Mouse (Mus musculus) heart, embryonic 13.5 days (tissue): ENCODE results near the gene Atp9a. TPM values are rescaled to one million over a fixed set of nuclear protein-coding genes. Genes with fewer than 3 reads are reported as not detected.

ENCODE experiments used
- ATAC-seq: fragments of 200-750 bp; cut with Nextera tagmentation; 2 replicates; pipeline ENCODE4 v1.8.0; 2017; ENCODE audit warnings: moderate TSS enrichment; ENCODE audit not compliant: insufficient number of reproducible peaks, low FRiP score, low TSS enrichment; ENCODE audit errors: extremely low read depth
- H3K27ac ChIP-seq: fragments of 300-500 bp; sonication (generic); replicated peaks from 2 replicates; pipeline ENCODE4 v1.5.1; 2015; ENCODE audit warnings: moderate library complexity, mild to moderate bottlenecking, inconsistent platforms
- H3K27me3 ChIP-seq: fragments of 300-500 bp; sonication (generic); replicated peaks from 2 replicates; pipeline ENCODE4 v1.6.1; 2015; ENCODE audit warnings: mild to moderate bottlenecking, inconsistent platforms
- H3K36me3 ChIP-seq: fragments of 300-500 bp; sonication (generic); 2 replicates; pipeline ENCODE4 v1.6.1; 2015; ENCODE audit warnings: mild to moderate bottlenecking, inconsistent platforms
- H3K4me1 ChIP-seq: fragments of 300-500 bp; sonication (generic); 2 replicates; pipeline ENCODE4 v1.6.1; 2015; ENCODE audit warnings: inconsistent platforms
- H3K4me2 ChIP-seq: fragments of 300-500 bp; sonication (generic); 2 replicates; pipeline ENCODE4 v1.6.1; 2015; ENCODE audit warnings: inconsistent platforms, mild to moderate bottlenecking, moderate library complexity
- H3K4me3 ChIP-seq: fragments of 300-500 bp; sonication (generic); 2 replicates; pipeline ENCODE4 v1.5.1; 2015; ENCODE audit warnings: moderate library complexity, mild to moderate bottlenecking, inconsistent platforms
- H3K9ac ChIP-seq: fragments of 300-500 bp; sonication (generic); 2 replicates; pipeline ENCODE4 v1.6.1; 2015; ENCODE audit warnings: inconsistent platforms, mild to moderate bottlenecking, moderate library complexity
- H3K9me3 ChIP-seq: fragments of 300-500 bp; sonication (generic); 2 replicates; pipeline ENCODE4 v1.6.1; 2016; ENCODE audit warnings: inconsistent platforms
- WGBS: fragments of 180-500 bp; shearing (Covaris S2); methylation state at CpG from one replicate; pipeline ENCODE4 v1.1.7; 2015; ENCODE audit warnings: mixed read lengths; 5-methylcytosine and 5-hydroxymethylcytosine counted together
- polyA plus RNA-seq: library from polyadenylated mRNA; unstranded; fragments of >200 nt; fragmentation: Nextera tagmentation; extraction: Ambion mirVana; gene quantifications from 2 replicates; pipeline ENCODE4 v1.2.1, GENCODE M21; 2015

Atp9a gene
- polyA plus RNA-seq, 1 experiment from 2014 or later: 13.1 TPM

GRCm38 (mm10) chr2:168663716-168664115 lies 78.5 kb downstream of the Atp9a start:
- Histone ChIP-seq H3K27me3 (peaks cover 21% of the 10 kb centered on the region; the same call in 1 of the 2 replicates), H3K36me3 (peaks cover 4% of the 10 kb centered on the region; the same call in 1 of the 2 replicates), H3K9ac (no peak overlapping the region), H3K27ac (no peak overlapping the region), H3K4me2 (no peak overlapping the region), H3K4me1 (no peaks in the 10 kb centered on the region), H3K4me3 (no peak overlapping the region), H3K9me3 (no peaks in the 10 kb centered on the region)
- ATAC-seq: no peak
- WGBS: 67% methylated on average over 5 of the region's 5 CpGs

DNA sequence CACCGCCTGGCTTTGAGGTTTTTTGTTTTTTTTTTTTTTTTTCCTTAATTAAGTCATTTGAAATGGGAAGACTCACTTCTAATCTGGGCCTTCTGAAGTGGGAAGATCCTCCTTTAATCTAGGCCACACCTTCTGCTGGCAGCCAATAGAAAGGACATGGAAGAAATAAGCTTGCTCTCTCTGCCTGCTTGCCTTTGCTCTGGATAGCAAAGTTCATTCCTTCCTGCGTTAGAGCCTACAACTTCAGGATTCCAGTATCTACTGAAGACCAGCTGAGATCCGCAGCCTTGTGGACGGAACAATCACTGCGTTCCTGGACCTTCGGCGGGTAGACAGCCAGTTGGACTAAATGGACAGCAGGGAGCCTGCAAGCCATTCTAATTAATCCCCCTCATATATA lies 79.0 kb downstream of the Atp9a start:
- no peak overlapping the region for H3K4me2 ChIP-seq
- H3K4me3 ChIP-seq: no peak overlapping the region
- ATAC-seq: no peak
- no peaks in the 10 kb centered on the region for H3K4me1 ChIP-seq
- no peak overlapping the region for H3K27ac ChIP-seq
- H3K27me3 ChIP-seq: peaks cover 21% of the 10 kb centered on the region; the same call in 1 of the 2 replicates
- no peaks in the 10 kb centered on the region for H3K9me3 ChIP-seq
- 77% methylated on average over 7 of the region's 7 CpGs for WGBS
- H3K36me3 ChIP-seq: peaks cover 4% of the 10 kb centered on the region; the same call in 1 of the 2 replicates
- no peak overlapping the region for H3K9ac ChIP-seq

DNA sequence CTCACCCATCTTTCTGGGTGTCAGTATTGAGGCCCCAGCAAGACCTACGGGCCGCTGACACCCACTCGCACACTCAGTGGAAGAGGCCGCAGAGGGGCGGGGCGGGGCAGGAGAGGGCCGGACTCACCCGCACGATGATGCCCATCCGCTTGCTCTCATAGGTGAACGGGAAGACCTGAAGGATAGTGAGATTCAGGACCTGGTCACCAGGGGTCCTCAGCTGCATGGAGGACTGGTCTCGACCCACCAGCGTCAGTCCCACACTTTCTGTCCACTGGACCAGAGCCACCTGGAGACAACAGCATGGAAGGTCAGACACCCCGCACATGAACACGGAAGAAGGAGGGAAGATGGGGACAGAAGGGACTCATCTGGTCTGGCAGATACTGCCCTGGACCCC lies 80.4 kb downstream of the Atp9a start:
- Histone ChIP-seq H3K36me3 (0 out of 2 replicates have a peak, but pooled peaks cover 4% of the 10 kb centered on the region), H3K9ac (no peak overlapping the region), H3K4me2 (no peak overlapping the region), H3K27ac (no peak overlapping the region), H3K9me3 (no peaks in the 10 kb centered on the region), H3K27me3 (0 out of 2 replicates have a peak, but pooled peaks cover 13% of the 10 kb centered on the region), H3K4me3 (no peak overlapping the region), H3K4me1 (no peaks in the 10 kb centered on the region)
- no peak for ATAC-seq
- 55% methylated on average over 15 of the region's 15 CpGs for WGBS

GRCm38 (mm10) chr2:168660344-168660743 lies 81.9 kb downstream of the Atp9a start:
- Histone ChIP-seq H3K27me3 (0 out of 2 replicates have a peak, but pooled peaks cover 13% of the 10 kb centered on the region), H3K27ac (no peak overlapping the region), H3K4me2 (no peak overlapping the region), H3K9ac (no peak overlapping the region), H3K9me3 (no peaks in the 10 kb centered on the region), H3K36me3 (0 out of 2 replicates have a peak, but pooled peaks cover 4% of the 10 kb centered on the region), H3K4me1 (0 out of 2 replicates have a peak, but pooled peaks cover 3% of the 10 kb centered on the region), H3K4me3 (no peak overlapping the region)
- WGBS: 48% methylated on average over 5 of the region's 5 CpGs
- no peak for ATAC-seq

GRCm38 (mm10) chr2:168658551-168658950 lies 83.7 kb downstream of the Atp9a start:
- Histone ChIP-seq H3K27ac (no peak overlapping the region), H3K4me1 (peaks cover 17% of the 10 kb centered on the region), H3K27me3 (peaks cover 15% of the 10 kb centered on the region; the same call in 1 of the 2 replicates), H3K4me3 (no peak overlapping the region), H3K9ac (no peak overlapping the region), H3K4me2 (no peak overlapping the region), H3K36me3 (0 out of 2 replicates have a peak, but pooled peaks cover 6% of the 10 kb centered on the region), H3K9me3 (no peaks in the 10 kb centered on the region)
- WGBS: 62% methylated on average over 11 of the region's 11 CpGs
- ATAC-seq: no peak

DNA sequence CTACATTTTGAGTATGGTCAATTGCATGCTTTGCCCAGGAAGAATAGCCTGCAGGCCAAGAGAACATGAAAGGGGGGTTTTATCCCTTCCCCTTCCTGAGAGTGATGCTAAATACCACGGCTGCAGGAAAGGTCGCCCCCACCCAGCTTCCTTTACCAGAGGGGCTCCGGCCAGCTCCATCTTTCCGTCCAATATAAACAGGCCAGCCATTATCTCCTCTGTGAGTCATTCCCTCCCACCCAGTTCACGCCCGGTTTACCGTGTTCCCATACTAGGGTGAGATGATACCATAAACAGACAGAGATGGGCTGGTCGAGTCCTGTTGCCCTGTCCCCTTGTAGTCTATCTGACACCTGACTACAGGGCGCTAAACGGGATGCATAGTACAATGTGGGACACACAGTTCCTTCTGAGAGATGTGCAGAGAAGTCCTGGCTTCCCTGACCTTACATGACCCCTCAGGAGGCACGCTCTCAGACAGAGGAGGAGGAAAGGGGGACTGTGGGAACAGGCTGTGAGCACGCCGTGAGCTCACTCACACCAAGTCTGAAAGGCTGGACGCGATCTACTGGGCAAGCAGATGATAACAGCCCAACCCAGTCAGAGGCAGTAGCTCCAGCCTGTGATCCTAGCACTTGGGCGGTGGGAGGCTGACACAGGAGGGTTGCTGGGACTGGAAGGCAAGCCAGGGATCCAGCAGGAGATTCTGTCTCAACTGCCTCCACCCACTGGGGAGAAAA lies 85.5 kb downstream of the Atp9a start:
- Histone ChIP-seq H3K9ac (no peak overlapping the region), H3K9me3 (no peaks in the 10 kb centered on the region), H3K27ac (peak overlapping the region; percentile 73), H3K4me1 (peaks cover 17% of the 10 kb centered on the region), H3K27me3 (peaks cover 16% of the 10 kb centered on the region), H3K4me2 (no peak overlapping the region), H3K4me3 (no peak overlapping the region), H3K36me3 (peaks cover 18% of the 10 kb centered on the region; the same call in 1 of the 2 replicates)
- 35% methylated on average over 16 of the region's 16 CpGs for WGBS
- no peak for ATAC-seq

DNA sequence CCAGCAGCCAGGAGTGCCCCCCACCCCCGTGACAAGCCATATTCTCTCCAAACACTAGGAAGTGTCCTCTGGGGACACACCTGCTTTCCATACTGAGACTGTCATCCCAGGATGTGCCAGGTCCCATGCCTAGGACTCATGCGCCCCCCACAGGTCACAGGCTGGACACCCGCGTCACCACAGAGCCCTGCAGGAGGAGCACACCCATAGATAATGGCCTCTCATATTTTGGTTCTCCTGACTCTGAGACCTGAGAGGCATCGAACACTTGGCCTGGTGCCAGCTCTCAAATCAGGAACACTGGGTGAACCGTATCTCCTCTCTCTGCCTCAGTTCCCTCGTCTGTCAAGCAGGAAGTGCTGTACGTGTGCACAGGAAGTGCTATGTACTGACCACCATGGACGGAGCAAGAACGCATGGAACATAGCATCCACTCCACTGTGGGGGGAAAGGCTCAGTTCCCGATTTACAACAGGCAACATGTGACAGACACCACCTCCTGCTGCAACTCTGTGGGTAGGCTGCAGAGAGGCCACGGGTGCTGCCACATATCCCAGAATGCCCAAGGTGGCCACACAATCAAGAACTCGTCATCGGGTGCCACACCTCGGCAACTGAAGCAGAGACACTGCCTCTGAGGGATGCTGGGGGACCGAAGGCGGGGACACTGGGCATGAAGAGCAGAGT lies 87.1 kb downstream of the Atp9a start:
- Histone ChIP-seq H3K36me3 (peaks cover 22% of the 10 kb centered on the region; the same call in 1 of the 2 replicates), H3K9me3 (no peaks in the 10 kb centered on the region), H3K9ac (no peak overlapping the region), H3K4me2 (no peak overlapping the region), H3K27ac (no peak overlapping the region), H3K4me1 (peaks cover 17% of the 10 kb centered on the region), H3K27me3 (peaks cover 14% of the 10 kb centered on the region), H3K4me3 (no peak overlapping the region)
- ATAC-seq: no peak
- 52% methylated on average over 17 of the region's 17 CpGs for WGBS

- ATAC-seq: no peak
- Histone ChIP-seq H3K9ac (no peak overlapping the region), H3K4me2 (no peak overlapping the region), H3K27me3 (peaks cover 19% of the 10 kb centered on the region), H3K9me3 (no peaks in the 10 kb centered on the region), H3K27ac (no peak overlapping the region), H3K4me1 (peaks cover 17% of the 10 kb centered on the region), H3K4me3 (no peak overlapping the region), H3K36me3 (peaks cover 23% of the 10 kb centered on the region; the same call in 1 of the 2 replicates)
- whole genome bisulfite sequencing: 51% methylated on average over 9 of the region's 9 CpGs
Observed at GRCm38 (mm10) chr2:168654482-168654881, 87.7 kb downstream of the Atp9a start.

DNA sequence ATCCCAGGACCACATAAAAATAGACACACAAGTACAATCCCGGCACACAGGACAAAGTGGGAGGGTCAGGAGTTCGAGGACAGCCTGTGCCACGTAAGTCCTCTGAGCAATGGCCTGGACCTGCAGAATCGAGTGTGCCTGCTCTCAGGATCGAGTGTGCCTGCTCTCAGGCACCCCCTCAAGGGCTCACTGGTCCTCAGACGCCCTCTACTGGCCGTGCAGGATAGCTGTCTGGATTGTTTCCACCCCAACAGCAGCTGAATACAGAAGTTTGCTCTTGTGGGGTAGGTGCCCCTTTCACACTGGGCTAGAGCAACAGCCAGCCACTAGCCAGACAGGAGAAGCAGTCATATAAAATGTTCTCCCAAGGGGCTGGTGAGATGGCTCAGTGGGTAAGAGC lies 90.5 kb downstream of the Atp9a start:
- H3K9ac ChIP-seq: no peak overlapping the region

DNA sequence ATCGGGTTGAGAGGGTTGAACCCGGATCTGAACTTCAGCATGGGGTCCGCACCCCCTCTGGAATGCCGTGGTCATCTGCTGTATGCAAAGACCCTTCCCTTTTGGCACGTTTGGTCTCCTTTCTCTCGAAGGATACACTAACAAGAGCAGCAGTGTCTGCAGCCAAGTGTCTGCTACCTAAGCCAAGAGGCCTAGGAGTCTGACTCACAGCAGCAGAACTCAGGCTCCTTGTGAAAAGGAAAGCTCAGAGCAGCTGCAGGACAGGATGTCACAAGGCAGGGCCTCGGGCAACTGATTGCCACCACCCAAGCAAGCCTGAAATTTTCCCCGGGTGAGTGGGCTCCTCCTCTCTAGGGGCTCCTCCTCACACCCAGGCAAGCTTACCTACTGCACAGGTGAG lies 94.0 kb downstream of the Atp9a start:
- peaks cover 50% of the 10 kb centered on the region for H3K27me3 ChIP-seq
- no peak overlapping the region for H3K9ac ChIP-seq

More for the DNA sequence above, 90.5 kb downstream of the Atp9a start:
- H3K4me2 ChIP-seq: no peak overlapping the region
- peaks cover 43% of the 10 kb centered on the region for H3K36me3 ChIP-seq
- H3K4me3 ChIP-seq: no peak overlapping the region
- no peak overlapping the region for H3K27ac ChIP-seq
- no peak for ATAC-seq
- peaks cover 17% of the 10 kb centered on the region for H3K4me1 ChIP-seq
- WGBS: 47% methylated on average over 7 of the region's 7 CpGs
- H3K27me3 ChIP-seq: peaks cover 39% of the 10 kb centered on the region
- no peaks in the 10 kb centered on the region for H3K9me3 ChIP-seq

GRCm38 (mm10) chr2:168644855-168645254 lies 97.4 kb downstream of the Atp9a start:
- Histone ChIP-seq H3K9me3 (no peaks in the 10 kb centered on the region), H3K4me1 (no peaks in the 10 kb centered on the region), H3K4me3 (no peak overlapping the region), H3K4me2 (no peak overlapping the region), H3K9ac (no peak overlapping the region), H3K27me3 (peaks cover 70% of the 10 kb centered on the region), H3K27ac (no peak overlapping the region), H3K36me3 (peaks cover 58% of the 10 kb centered on the region)
- ATAC-seq: no peak
- 82% methylated on average over 6 of the region's 6 CpGs for WGBS

More for the DNA sequence above, 94.0 kb downstream of the Atp9a start:
- 61% methylated on average over 8 of the region's 8 CpGs for WGBS
- no peaks in the 10 kb centered on the region for H3K4me1 ChIP-seq
- no peak overlapping the region for H3K4me3 ChIP-seq
- no peak for ATAC-seq
- peaks cover 52% of the 10 kb centered on the region for H3K36me3 ChIP-seq
- no peaks in the 10 kb centered on the region for H3K9me3 ChIP-seq
- H3K4me2 ChIP-seq: no peak overlapping the region
- H3K27ac ChIP-seq: no peak overlapping the region
